Mouse (Mus musculus): Measurements from ENCODE around the gene Gtsf1l.

DNA sequence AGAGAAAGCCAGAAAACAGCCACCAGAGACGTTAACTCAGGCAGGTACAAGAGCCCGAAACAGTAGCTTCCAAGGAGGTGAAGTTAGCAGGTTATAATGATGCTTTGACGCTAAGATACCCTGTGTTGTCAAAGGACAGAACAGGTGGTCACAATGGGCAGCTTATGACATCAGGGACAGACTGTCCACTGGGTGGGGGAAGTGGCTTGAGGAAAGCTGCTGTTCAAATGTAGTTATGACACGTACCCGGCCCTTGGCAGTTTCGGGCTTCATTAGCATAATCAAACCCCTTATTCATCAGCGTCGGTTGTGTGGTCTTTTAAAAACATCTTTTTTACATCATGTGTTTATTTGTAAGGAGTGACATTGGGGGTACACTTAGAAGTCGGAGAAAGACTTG is at the start of gene Gtsf1l:
- no peak for TF ChIP-seq CTCF (IDR thresholded peaks at IDR 0.05; ENCODE audit: low read depth, low read length)
- TF ChIP-seq POLR2A (IDR thresholded peaks at IDR 0.05; ENCODE audit: insufficient read depth, low read length), result no peak

Data from ES-Bruce4 (cell line).